Mouse (Mus musculus): ENCODE measurements at regions not wholly inside any gene's neighbourhood (a gene's known extent, or its start where the extent isn't known, plus 50 kb on each side); places are given as distances from the start of the nearest gene placed in this dataset.

DNA sequence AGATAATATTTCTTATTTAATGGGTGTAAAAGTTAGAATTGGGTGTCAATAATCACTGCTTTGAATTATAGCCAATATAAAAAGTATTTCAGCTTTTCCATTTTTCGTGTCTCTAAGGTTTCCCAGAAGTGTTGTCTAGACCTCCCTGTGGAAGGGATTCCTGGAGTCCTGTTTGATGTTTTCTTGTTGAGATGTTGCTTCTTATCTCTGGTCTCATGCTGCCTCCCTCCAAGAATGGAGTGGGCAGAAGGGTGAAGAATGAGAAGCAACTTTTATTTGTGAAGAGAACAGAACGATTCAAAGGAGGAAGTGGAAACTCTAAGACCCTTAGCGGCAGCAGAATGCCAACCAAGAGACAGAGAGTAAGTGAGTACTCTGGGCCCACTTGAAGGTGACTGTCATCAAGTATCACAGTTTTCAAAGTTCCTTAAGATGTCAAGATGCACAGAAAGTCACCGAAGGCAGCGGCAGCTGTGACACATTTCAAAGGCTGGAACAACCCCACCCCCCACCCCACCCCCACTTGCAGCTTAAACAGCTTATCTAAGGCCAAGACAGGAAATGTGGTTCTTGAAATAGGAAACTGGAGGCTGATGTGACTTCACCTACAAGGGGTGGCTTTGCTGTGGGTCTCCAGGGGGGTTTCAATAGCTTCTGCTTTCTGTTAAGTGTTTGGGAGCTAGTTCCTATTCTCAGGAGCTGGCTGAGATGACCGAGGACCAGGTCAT lies 218.6 kb upstream of the Rasa1 start:
- Histone ChIP-seq H3K36me3 (ENCODE audit: control insufficient read depth, insufficient read depth, low read length) (no peaks in the 10 kb centered on the region), H3K27me3 (ENCODE audit: control insufficient read depth, insufficient read depth, low read length) (no peaks in the 10 kb centered on the region), H3K4me1 (replicated peaks; ENCODE audit: control insufficient read depth, insufficient read depth) (no peaks in the 10 kb centered on the region), H3K9me3 (ENCODE audit: control insufficient read depth, low read length) (no peaks in the 10 kb centered on the region), H3K27ac (replicated peaks) (no peak overlapping the region), H3K4me3 (ENCODE audit: low read depth, low read length) (no peak overlapping the region), H3K4me2 (replicated peaks; ENCODE audit: low read depth) (no peak overlapping the region), H3K9ac (ENCODE audit: low read length) (no peak overlapping the region)
- no peak for TF ChIP-seq EP300 (optimal IDR thresholded peaks at IDR 0.05)
- TF ChIP-seq CTCF (IDR thresholded peaks at IDR 0.05; ENCODE audit: low read depth) = no peak
- WGBS = 51% methylated on average over 6 of the region's 6 CpGs
- ATAC-seq (ENCODE audit: low FRiP score, low TSS enrichment) (no peak), DNase-seq (ENCODE audit: low spot score) (no peak)

DNA sequence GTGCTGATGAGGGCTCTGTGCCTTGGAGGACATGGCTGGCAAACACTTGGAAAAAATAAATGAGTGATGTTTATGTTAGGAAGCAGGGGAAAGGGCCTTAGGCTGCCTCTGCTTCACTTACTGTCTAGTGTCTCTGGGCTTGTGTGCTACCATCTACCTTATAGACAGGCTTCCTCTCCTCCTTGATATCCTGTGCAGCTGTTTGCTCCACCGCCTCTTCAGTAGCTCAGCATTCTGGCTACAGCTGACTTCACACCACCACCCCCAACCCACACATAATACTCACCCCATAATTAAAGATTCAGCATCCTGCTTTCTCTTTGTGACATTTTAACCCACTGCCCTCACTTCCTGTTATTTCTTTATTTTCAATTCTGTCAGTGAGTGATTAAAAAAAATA lies 217.9 kb upstream of the Rasa1 start:
- no peak for DNase-seq (ENCODE audit: low spot score)
- no peak for ATAC-seq (ENCODE audit: low FRiP score, low TSS enrichment)
- WGBS = 50% methylated on average over 1 of the region's 1 CpGs

DNA sequence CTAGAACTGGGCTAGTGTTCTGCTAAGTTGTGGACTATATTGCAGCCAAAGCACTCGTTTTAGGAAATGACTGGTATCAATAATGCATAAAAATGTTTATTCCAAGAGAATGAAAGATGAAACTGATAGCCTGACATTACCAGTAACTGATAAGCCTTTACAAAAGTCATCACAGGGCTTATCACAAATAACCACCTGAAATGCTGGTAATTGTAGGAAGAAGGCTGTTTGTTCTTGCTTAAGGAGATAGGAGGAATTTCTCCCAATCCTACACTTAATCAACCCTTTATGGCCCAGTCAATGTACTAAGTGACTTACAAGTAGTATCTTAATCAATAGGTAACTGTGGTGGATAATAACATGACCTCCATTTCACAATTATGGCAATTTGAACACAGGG lies 217.1 kb upstream of the Rasa1 start:
- DNase-seq (ENCODE audit: low spot score) (no peak), ATAC-seq (ENCODE audit: low FRiP score, low TSS enrichment) (no peak)
- no peak for TF ChIP-seq EP300 (optimal IDR thresholded peaks at IDR 0.05)
- no peak for TF ChIP-seq CTCF (IDR thresholded peaks at IDR 0.05; ENCODE audit: low read depth)
- 49% methylated on average over 1 of the region's 1 CpGs for WGBS
- no peaks in the 10 kb centered on the region for H3K9me3 ChIP-seq (ENCODE audit: control insufficient read depth, low read length)
- H3K4me1 ChIP-seq (replicated peaks; ENCODE audit: control insufficient read depth, insufficient read depth) = no peaks in the 10 kb centered on the region
- H3K27ac ChIP-seq (replicated peaks) = no peak overlapping the region
- H3K4me2 ChIP-seq (replicated peaks; ENCODE audit: low read depth) = no peak overlapping the region
- no peak overlapping the region for H3K9ac ChIP-seq (ENCODE audit: low read length)
- H3K27me3 ChIP-seq (ENCODE audit: control insufficient read depth, insufficient read depth, low read length) = no peaks in the 10 kb centered on the region
- no peak overlapping the region for H3K4me3 ChIP-seq (ENCODE audit: low read depth, low read length)
- H3K36me3 ChIP-seq (ENCODE audit: control insufficient read depth, insufficient read depth, low read length) = no peaks in the 10 kb centered on the region

More for the DNA sequence above, 217.9 kb upstream of the Rasa1 start:
- no peak overlapping the region for H3K4me2 ChIP-seq (replicated peaks; ENCODE audit: low read depth)
- H3K36me3 ChIP-seq (ENCODE audit: control insufficient read depth, insufficient read depth, low read length) = no peaks in the 10 kb centered on the region
- no peaks in the 10 kb centered on the region for H3K9me3 ChIP-seq (ENCODE audit: control insufficient read depth, low read length)
- H3K4me3 ChIP-seq (ENCODE audit: low read depth, low read length) = no peak overlapping the region
- no peak overlapping the region for H3K9ac ChIP-seq (ENCODE audit: low read length)
- TF ChIP-seq CTCF (IDR thresholded peaks at IDR 0.05; ENCODE audit: low read depth) (no peak), EP300 (optimal IDR thresholded peaks at IDR 0.05) (no peak)
- no peaks in the 10 kb centered on the region for H3K27me3 ChIP-seq (ENCODE audit: control insufficient read depth, insufficient read depth, low read length)
- no peak overlapping the region for H3K27ac ChIP-seq (replicated peaks)
- no peaks in the 10 kb centered on the region for H3K4me1 ChIP-seq (replicated peaks; ENCODE audit: control insufficient read depth, insufficient read depth)

DNA sequence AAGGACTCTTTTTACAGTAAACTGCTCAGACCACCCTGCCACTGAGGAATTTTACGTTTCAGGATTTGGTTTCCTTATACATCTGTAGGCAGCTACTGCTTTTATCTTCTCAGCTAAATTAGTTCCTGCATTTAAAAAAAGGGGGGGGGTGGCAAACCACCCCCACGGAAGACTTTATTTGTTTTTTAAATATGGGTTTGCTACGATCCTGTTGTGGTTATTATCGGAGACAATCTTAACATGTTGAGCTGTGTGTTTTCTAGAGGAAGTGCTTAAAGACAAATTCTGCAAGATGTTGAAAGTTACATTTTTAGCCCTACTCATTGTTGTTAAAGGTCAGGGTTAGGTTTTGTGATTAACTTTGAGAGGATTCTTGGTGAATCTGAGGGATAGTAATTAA lies 216.1 kb upstream of the Rasa1 start:
- 40% methylated on average over 4 of the region's 4 CpGs for WGBS

DNA sequence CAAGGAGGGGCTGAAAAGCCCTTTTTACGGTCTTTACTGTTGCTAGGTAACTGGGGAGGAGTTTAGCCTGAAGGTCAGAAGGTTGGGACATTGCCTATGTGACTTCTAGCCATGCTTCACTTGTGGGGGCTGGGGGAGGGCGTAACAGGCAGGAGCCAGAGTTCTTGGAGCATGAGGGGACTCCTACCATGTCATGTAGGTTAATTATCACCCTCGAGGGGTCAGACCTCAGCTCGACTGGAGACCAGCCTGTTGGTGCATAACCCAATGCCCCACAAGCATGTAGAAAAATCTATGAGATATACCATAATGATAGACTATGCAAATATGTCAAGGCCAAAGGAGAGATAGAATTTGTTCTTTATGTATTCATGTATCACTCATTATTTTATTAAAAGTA lies 215.1 kb upstream of the Rasa1 start:
- Histone ChIP-seq H3K4me2 (replicated peaks; ENCODE audit: low read depth) (no peak overlapping the region), H3K9ac (ENCODE audit: low read length) (no peak overlapping the region), H3K36me3 (ENCODE audit: control insufficient read depth, insufficient read depth, low read length) (no peaks in the 10 kb centered on the region), H3K9me3 (ENCODE audit: control insufficient read depth, low read length) (no peaks in the 10 kb centered on the region), H3K27ac (replicated peaks) (no peak overlapping the region), H3K27me3 (ENCODE audit: control insufficient read depth, insufficient read depth, low read length) (no peaks in the 10 kb centered on the region), H3K4me3 (ENCODE audit: low read depth, low read length) (no peak overlapping the region), H3K4me1 (replicated peaks; ENCODE audit: control insufficient read depth, insufficient read depth) (no peaks in the 10 kb centered on the region)
- DNase-seq (ENCODE audit: low spot score) = no peak
- no peak for ATAC-seq (ENCODE audit: low FRiP score, low TSS enrichment)
- no peak for TF ChIP-seq EP300 (optimal IDR thresholded peaks at IDR 0.05)
- no peak for TF ChIP-seq CTCF (IDR thresholded peaks at IDR 0.05; ENCODE audit: low read depth)
- WGBS = 47% methylated on average over 4 of the region's 4 CpGs

More for the DNA sequence above, 216.1 kb upstream of the Rasa1 start:
- Histone ChIP-seq H3K36me3 (ENCODE audit: control insufficient read depth, insufficient read depth, low read length) (no peaks in the 10 kb centered on the region), H3K27ac (replicated peaks) (no peak overlapping the region), H3K4me3 (ENCODE audit: low read depth, low read length) (no peak overlapping the region), H3K4me2 (replicated peaks; ENCODE audit: low read depth) (no peak overlapping the region), H3K9ac (ENCODE audit: low read length) (no peak overlapping the region), H3K27me3 (ENCODE audit: control insufficient read depth, insufficient read depth, low read length) (no peaks in the 10 kb centered on the region), H3K4me1 (replicated peaks; ENCODE audit: control insufficient read depth, insufficient read depth) (no peaks in the 10 kb centered on the region), H3K9me3 (ENCODE audit: control insufficient read depth, low read length) (no peaks in the 10 kb centered on the region)
- no peak for TF ChIP-seq CTCF (IDR thresholded peaks at IDR 0.05; ENCODE audit: low read depth)
- TF ChIP-seq EP300 (optimal IDR thresholded peaks at IDR 0.05) = no peak
- ATAC-seq (ENCODE audit: low FRiP score, low TSS enrichment) (no peak), DNase-seq (ENCODE audit: low spot score) (no peak)

DNA sequence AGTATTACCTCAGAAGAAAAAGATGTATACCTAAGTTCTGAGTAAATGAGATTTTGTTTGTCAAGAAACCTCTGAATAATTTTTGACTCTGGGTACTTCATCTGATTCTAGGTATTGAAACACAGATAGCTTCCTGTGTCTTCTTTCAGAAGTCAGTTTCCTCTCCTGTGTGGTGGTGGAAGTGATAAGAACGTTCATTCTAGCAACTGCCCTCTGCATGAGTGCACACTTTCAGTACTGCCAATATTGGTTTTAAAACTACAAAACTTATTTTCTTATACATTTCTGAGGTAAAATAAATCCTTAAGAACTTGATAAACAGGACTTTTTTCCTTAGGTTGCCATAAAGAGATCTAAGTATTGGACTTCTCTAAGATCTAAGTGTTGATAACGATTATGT lies 209.8 kb upstream of the Rasa1 start:
- no peak overlapping the region for H3K4me3 ChIP-seq (ENCODE audit: low read depth, low read length)
- H3K9ac ChIP-seq (ENCODE audit: low read length) = no peak overlapping the region
- DNase-seq (ENCODE audit: low spot score) = no peak
- H3K36me3 ChIP-seq (ENCODE audit: control insufficient read depth, insufficient read depth, low read length) = no peaks in the 10 kb centered on the region
- H3K27ac ChIP-seq (replicated peaks) = no peak overlapping the region
- no peak overlapping the region for H3K4me2 ChIP-seq (replicated peaks; ENCODE audit: low read depth)
- TF ChIP-seq EP300 (optimal IDR thresholded peaks at IDR 0.05) = no peak
- TF ChIP-seq CTCF (IDR thresholded peaks at IDR 0.05; ENCODE audit: low read depth) = no peak
- ATAC-seq (ENCODE audit: low FRiP score, low TSS enrichment) = no peak
- H3K27me3 ChIP-seq (ENCODE audit: control insufficient read depth, insufficient read depth, low read length) = no peaks in the 10 kb centered on the region
- no peaks in the 10 kb centered on the region for H3K9me3 ChIP-seq (ENCODE audit: control insufficient read depth, low read length)
- no peaks in the 10 kb centered on the region for H3K4me1 ChIP-seq (replicated peaks; ENCODE audit: control insufficient read depth, insufficient read depth)
- WGBS = 77% methylated on average over 2 of the region's 2 CpGs
